Mouse (Mus musculus): ENCODE results near the gene Tff2. TPM values are rescaled to one million over a fixed set of nuclear protein-coding genes. Genes with fewer than 3 reads are reported as not detected.
A peak's percentile ranks its signal among the peaks of the same experiment; 100 is the strongest.

Gene Tff2
- polyA plus RNA-seq, 1 experiment from 2014 or later = not detected

DNA sequence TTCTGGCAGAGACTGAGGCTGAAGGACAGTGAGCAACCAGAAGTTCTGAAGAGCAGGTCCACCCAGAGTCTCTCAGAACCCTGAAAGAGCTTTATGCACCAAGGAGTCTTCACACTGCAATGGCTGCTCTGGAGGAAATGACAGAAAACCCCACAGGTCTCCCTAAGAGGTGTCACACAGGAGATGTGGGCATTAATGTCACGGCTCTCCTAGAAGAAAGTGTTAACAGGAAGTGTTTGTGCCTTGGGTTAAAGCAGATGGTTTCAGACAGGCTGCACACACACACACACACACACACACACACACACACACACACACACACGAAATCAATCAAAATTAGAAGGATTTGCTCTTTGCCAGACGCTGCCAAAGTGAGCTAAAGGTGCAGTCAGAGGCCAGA is 7.8 kb downstream of the Tff2 start:
- ChIA-PET CTCF (no interaction called here), POLR2A (no interaction called here)
- no peak for TF ChIP-seq CTCF (IDR thresholded peaks at IDR 0.05)
- ATAC-seq (no peak), DNase-seq (ENCODE audit: low read depth, low spot score) (no peak)
- in situ Hi-C loops (cut with MboI; ENCODE audit: low pct_unique_long_range_greater_than_20kb) = loop anchor here (10.0 kb wide), 1 partner anchor 349 kb away; no protein-coding TSS in a partner anchor
- peaks cover 2% of the 10 kb centered on the region for H3K27me3 ChIP-seq

DNA sequence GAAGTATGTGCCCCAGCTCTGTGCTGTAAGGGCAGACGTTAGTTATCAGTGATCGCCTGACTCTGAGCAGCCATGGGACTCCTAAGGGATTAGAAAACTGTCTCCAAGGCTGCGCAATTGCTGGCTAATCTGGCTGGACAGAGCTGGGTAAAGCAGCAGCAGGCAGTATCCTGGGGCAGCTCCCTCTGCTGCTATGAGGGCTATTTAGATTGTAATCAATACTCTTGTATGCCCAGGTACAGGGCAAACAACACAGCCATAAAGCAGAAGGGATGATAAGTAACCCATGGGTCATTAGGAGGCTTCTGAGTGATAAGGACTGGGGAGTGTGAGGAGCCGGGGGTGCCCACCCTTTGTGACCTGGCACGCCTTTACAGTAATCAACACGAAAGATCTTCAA is 9.2 kb downstream of the Tff2 start:
- in situ Hi-C loops (cut with MboI; ENCODE audit: low pct_unique_long_range_greater_than_20kb) = loop anchor here (10.0 kb wide), 1 partner anchor 350 kb away; no protein-coding TSS in a partner anchor
- TF ChIP-seq CTCF (IDR thresholded peaks at IDR 0.05) = no peak
- POLR2A ChIA-PET = no interaction called here
- ATAC-seq (no peak), DNase-seq (ENCODE audit: low read depth, low spot score) (no peak)
- CTCF ChIA-PET = no interaction called here
- peaks cover 2% of the 10 kb centered on the region for H3K27me3 ChIP-seq

DNA sequence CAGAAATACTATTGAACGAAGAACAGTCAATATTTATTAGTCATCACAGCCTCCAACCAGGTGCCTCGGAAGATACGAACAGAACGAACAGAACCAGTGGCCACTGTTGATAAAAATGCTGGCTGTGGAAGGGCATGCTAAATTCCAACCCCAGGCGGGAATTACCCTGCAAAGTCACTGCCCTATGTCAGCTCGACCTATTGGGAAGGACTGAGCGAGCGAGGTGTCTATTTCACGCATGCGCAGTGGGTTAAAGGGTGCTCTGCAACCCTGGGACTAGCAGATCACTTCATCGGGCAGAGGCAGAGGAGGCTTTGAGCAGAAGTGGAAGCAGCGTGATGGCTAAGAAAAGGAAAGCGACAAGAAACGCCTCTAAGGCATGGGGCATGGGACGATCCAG is 10.3 kb downstream of the Tff2 start:
- no peak for TF ChIP-seq CTCF (IDR thresholded peaks at IDR 0.05)
- in situ Hi-C loops (cut with MboI; ENCODE audit: low pct_unique_long_range_greater_than_20kb) = loop anchor here (10.0 kb wide), 1 partner anchor 351 kb away; no protein-coding TSS in a partner anchor
- ATAC-seq = no peak
- no peak for DNase-seq (ENCODE audit: low read depth, low spot score)
- H3K27me3 ChIP-seq = peaks cover 2% of the 10 kb centered on the region
- CTCF ChIA-PET = no interaction called here
- POLR2A ChIA-PET = no interaction called here

DNA sequence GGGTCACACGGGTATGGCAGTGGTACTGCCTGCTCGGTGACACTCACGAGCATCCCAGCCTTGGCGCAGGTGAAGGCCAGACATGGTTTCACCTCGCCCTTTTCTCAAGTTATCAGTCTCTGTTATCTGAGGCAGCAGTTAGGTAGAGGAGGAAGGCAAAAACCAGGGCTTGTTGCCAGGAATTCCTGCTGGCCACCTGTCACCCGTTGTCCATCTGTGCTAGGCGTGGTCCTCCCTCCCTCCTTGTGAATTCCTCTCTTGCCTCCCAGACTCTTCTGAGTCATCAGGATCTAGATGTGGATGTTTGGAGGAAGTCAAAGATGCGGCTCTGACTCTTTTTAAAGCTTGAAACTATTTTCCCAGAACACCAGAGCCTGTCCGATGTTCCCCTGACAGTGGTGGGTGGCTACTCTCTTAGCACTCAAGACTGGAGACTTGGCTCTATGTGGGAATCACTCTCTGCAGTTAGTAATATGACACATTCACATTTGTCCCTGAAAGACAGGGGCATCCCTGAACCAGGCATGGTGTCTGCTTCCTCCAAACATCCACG is 12.7 kb downstream of the Tff2 start:
- ChIA-PET CTCF (no interaction called here), POLR2A (no interaction called here)
- peaks cover 2% of the 10 kb centered on the region for H3K27me3 ChIP-seq
- DNase-seq (ENCODE audit: low read depth, low spot score) = no peak
- no peak for ATAC-seq
- in situ Hi-C loops (cut with MboI; ENCODE audit: low pct_unique_long_range_greater_than_20kb) = loop anchor here (10.0 kb wide), 1 partner anchor 353 kb away; no protein-coding TSS in a partner anchor
- no peak for TF ChIP-seq CTCF (IDR thresholded peaks at IDR 0.05)

DNA sequence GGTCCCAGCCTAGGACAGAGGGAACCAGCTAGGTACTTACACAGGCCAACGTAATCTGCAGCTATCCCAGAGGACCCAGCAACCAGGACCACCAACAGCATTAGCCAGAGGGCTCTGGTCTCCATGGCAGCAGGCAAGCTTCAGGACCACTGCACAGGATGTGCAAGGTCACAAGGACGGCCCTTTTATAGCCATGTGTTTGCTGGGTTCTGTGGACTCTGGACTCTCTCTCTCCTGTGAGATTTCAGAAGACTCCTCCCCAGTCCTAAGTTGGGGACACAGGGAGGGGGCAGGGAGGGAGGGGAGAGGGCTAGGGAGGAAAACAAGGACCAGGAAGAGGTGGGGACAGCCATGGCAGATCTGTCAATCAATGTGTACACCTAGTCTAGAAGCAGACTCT is 14.6 kb downstream of the Tff2 start, which contains the start of gene Tff3:
Gene Tff3, minus strand, starts transcription at position 195 of the 400 bp plus-strand sequence.
- CTCF ChIA-PET = no interaction called here
- peaks cover 2% of the 10 kb centered on the region for H3K27me3 ChIP-seq
- DNase-seq (ENCODE audit: low read depth, low spot score) = no peak
- TF ChIP-seq CTCF (IDR thresholded peaks at IDR 0.05) = no peak
- in situ Hi-C loops (cut with MboI; ENCODE audit: low pct_unique_long_range_greater_than_20kb) = no loop called here
- no peak for ATAC-seq
- POLR2A ChIA-PET = no interaction called here

DNA sequence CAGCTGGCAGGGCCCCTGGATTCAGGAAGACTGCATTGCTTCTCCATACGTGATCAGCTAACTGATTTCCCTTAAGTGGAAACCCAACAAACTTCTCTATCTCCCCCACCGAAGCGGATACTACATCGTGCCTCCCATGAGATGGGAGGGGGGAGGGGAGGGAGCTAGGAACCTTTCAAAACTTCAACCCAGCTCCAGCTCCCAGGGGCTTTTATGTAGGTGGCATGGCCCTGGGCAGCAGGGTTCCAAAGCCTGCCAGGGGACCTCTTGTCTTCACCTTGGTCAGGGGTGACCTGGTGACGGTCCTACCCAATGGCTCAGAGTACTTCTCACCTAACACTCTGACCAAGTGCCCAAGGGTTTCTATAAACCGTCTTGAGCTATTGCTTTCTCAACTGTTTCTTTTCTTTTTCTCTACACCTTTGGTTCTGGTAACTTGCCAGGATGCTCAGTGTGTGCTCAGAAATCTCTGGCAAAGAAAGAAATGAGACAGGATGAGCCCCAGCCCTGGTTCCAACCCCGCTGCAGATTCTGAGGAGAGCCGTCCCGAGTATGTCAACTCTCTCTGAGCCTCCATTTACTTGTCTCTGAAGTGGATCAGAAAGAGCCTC is 15.3 kb downstream of the Tff2 start:
- no peak for ATAC-seq
- TF ChIP-seq CTCF (IDR thresholded peaks at IDR 0.05) = no peak
- DNase-seq (ENCODE audit: low read depth, low spot score) = no peak
- ChIA-PET POLR2A (no interaction called here), CTCF (no interaction called here)
- in situ Hi-C loops (cut with MboI; ENCODE audit: low pct_unique_long_range_greater_than_20kb) = no loop called here
- no peaks in the 10 kb centered on the region for H3K27me3 ChIP-seq

DNA sequence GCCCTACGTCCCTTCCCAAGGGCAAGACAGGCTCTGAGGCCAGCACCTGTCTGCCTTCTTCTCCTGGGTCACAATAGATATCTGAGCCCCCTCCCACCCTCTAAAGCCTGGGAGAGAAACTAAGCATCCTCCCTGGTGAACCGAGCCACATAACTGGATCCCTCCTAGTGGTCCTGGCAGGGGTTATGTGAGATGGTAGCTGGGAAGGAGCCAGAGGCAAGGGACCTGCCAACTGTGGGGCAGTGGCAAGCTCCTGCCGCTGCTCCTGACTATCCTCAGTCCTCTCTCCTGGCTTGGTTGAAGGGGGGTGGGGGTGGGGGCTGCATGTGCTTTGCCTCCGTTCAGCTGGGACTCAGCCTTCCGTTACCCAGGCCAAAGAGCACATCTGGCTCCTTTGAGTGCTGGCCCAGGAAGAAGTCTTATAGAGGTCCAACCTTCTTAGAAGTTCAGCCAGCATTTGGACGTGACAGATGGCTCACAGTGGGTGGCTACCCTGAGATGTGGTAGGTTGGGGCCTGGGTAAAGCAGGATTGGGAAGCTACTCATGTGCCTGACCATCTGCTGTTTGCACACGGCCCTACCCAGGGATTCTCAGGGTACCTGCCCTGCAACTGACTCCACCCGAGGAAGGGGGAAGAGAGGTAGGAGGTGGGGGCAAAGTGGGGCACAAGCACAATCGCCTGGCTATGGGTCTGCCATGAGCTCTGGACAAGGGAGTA is 18.4 kb downstream of the Tff2 start:
- POLR2A ChIA-PET = no interaction called here
- CTCF ChIA-PET = no interaction called here
- DNase-seq (ENCODE audit: low read depth, low spot score) (no peak), ATAC-seq (no peak)
- H3K27me3 ChIP-seq = peaks cover 7% of the 10 kb centered on the region
- TF ChIP-seq CTCF (IDR thresholded peaks at IDR 0.05) = no peak
- in situ Hi-C loops (cut with MboI; ENCODE audit: low pct_unique_long_range_greater_than_20kb) = no loop called here

DNA sequence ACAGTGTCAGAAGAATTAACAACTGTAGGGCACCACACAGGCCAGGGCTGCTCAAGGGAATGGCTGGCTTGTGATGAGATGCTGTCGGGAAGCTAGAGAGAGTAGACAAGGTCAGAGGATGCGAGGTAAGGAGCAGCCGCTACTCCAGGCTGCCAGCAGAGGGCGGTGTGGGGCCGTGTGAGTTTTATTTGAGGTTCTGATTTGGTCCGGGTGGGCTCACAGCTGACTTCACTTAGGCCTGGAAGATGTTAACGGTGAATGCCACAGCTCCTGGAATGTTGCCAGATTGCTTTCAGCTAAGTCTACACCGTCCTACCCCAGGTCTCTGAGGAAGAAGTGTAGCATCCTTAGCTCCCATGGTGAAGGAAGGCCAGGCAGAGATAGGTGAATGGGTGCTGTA is 22.1 kb downstream of the Tff2 start:
- ATAC-seq (no peak), DNase-seq (ENCODE audit: low read depth, low spot score) (no peak)
- ChIA-PET POLR2A (no interaction called here), CTCF (interaction anchor here (1.0 kb wide), 2 partner anchors 10 to 37 kb away, joined by 3 read pairs; no protein-coding TSS in a partner anchor)
- in situ Hi-C loops (cut with MboI; ENCODE audit: low pct_unique_long_range_greater_than_20kb) = loop anchor here (5.0 kb wide), 1 partner anchor 110 kb away; no protein-coding TSS in a partner anchor
- peak; percentile 76 for TF ChIP-seq CTCF (IDR thresholded peaks at IDR 0.05)
- H3K27me3 ChIP-seq = peaks cover 7% of the 10 kb centered on the region

DNA sequence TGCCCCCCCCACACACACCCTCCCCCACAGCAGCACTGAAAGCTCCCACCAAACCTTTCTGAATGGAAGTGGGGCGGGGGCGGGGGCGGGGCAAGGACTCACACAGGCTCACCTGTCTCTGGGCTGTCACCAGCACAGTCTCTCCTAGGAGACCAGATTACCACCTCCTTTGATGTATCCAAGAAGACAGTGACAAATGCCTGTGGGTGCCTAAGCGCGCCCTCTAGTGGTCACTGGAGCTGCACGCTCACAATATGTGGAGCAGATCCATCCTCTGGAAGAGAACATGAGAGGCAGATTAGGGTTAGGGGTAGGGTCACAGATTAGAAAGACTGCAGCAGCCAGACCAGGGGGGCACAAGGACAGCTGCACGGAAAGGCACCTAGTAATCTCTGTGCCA is 24.7 kb downstream of the Tff2 start:
- TF ChIP-seq CTCF (IDR thresholded peaks at IDR 0.05) = no peak
- DNase-seq (ENCODE audit: low read depth, low spot score) (no peak), ATAC-seq (no peak)
- in situ Hi-C loops (cut with MboI; ENCODE audit: low pct_unique_long_range_greater_than_20kb) = no loop called here
- POLR2A ChIA-PET = no interaction called here
- CTCF ChIA-PET = interaction anchor here (0.8 to 1.1 kb wide), 2 partner anchors 13 to 30 kb away, joined by 4 to 6 read pairs; no protein-coding TSS in a partner anchor
- peaks cover 18% of the 10 kb centered on the region for H3K27me3 ChIP-seq

DNA sequence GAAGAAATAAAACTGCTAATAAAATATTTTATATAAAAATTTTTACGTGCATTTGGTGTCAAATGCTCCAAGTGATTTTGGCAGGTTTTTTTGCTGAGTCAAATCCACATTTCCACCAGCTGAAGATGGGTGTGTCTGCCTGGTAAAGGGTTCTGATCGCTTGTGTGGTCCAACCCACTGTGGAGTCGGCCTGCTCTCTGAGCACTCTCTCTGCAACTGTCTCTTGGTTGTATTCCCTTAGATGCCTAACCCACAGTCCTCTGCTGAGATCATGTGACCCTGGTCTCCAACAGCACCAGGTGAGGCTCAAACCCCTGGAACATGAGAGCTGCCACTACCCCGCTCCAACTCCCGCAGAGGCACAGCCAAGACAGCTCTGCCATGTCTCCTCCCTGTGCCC is 26.1 kb downstream of the Tff2 start:
- no peak for TF ChIP-seq CTCF (IDR thresholded peaks at IDR 0.05)
- no peak for ATAC-seq
- DNase-seq (ENCODE audit: low read depth, low spot score) = no peak
- CTCF ChIA-PET = interaction anchor here (1.4 kb wide), 1 partner anchor 74 kb away, joined by 3 read pairs; no protein-coding TSS in a partner anchor
- POLR2A ChIA-PET = no interaction called here
- peaks cover 28% of the 10 kb centered on the region for H3K27me3 ChIP-seq
- in situ Hi-C loops (cut with MboI; ENCODE audit: low pct_unique_long_range_greater_than_20kb) = no loop called here

DNA sequence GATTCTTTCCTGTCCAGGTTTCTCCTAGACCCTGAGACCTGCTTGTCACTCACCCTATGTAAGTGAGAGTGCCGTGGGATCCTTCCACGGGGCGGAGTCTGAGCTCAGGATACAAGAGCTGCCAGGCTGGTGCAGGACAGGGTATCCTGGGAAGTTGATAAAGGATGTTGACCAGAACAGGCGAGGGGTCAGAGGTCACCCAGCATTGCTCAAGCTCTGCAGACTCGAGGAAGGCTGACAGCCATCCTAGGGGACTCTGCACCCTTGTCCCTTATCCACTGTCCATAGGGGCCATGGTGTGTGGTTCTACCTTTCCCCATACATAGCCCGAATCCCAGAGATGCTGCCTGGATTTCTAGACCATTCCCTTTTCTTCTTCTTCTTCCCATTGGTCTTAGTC is 28.0 kb downstream of the Tff2 start:
- DNase-seq (ENCODE audit: low read depth, low spot score) = no peak
- peaks cover 21% of the 10 kb centered on the region for H3K27me3 ChIP-seq
- no peak for TF ChIP-seq CTCF (IDR thresholded peaks at IDR 0.05)
- ChIA-PET POLR2A (no interaction called here), CTCF (no interaction called here)
- no peak for ATAC-seq
- in situ Hi-C loops (cut with MboI; ENCODE audit: low pct_unique_long_range_greater_than_20kb) = no loop called here
